Mouse (Mus musculus) hindbrain, embryonic 10.5 days (tissue): ENCODE measurements around the gene Zscan5b. TPM values are rescaled to one million over a fixed set of nuclear protein-coding genes. Genes with fewer than 3 reads are reported as not detected.
A peak's percentile ranks its signal among the peaks of the same experiment; 100 is the strongest.
"Not testable (repeated sequence)": the region's sequence is repeated elsewhere in the genome, so short reads cannot be mapped to it uniquely, and the experiment has no call there.

ENCODE experiments used
- DNase-seq: peaks from one replicate; pipeline ENCODE4 v3.0.0-alpha.2; 2017; ENCODE audit warnings: low spot score
- H3K27ac ChIP-seq: fragments of 300-500 bp; sonication (generic); 2 replicates; pipeline ENCODE4 v1.5.1; 2016; ENCODE audit warnings: mild to moderate bottlenecking, moderate library complexity
- H3K27me3 ChIP-seq: fragments of 300-500 bp; sonication (generic); 2 replicates; pipeline ENCODE4 v1.6.1; 2016; ENCODE audit warnings: mild to moderate bottlenecking; ENCODE audit not compliant: poor library complexity, insufficient read depth, severe bottlenecking
- H3K36me3 ChIP-seq: fragments of 300-500 bp; sonication (generic); 2 replicates; pipeline ENCODE4 v1.6.1; 2016; ENCODE audit warnings: mild to moderate bottlenecking, moderate library complexity
- H3K4me1 ChIP-seq: fragments of 300-500 bp; sonication (generic); replicated peaks from 2 replicates; pipeline ENCODE4 v1.6.1; 2016; ENCODE audit warnings: mild to moderate bottlenecking
- H3K4me3 ChIP-seq: fragments of 300-500 bp; sonication (generic); 2 replicates; pipeline ENCODE4 v1.5.1; 2016; ENCODE audit warnings: mild to moderate bottlenecking, moderate library complexity
- H3K9me3 ChIP-seq: fragments of 300-500 bp; sonication (generic); 2 replicates; pipeline ENCODE4 v1.6.1; 2016; ENCODE audit warnings: mild to moderate bottlenecking, moderate library complexity
- WGBS: fragments of 180-500 bp; shearing (Covaris S2); methylation state at CpG from one replicate; pipeline ENCODE4 v1.1.7; 2016; 5-methylcytosine and 5-hydroxymethylcytosine counted together
- polyA plus RNA-seq: library from polyadenylated mRNA; unstranded; fragments of >200 nt; fragmentation: Nextera tagmentation; extraction: Ambion mirVana; gene quantifications from 2 replicates; pipeline ENCODE4 v1.2.1, GENCODE M21; 2016

The Zscan5b gene
- polyA plus RNA-seq, 1 experiment from 2014 or later, result not detected

- no peaks in the 10 kb centered on the region for H3K27me3 ChIP-seq
- no peak overlapping the region for H3K27ac ChIP-seq
- H3K4me1 ChIP-seq, result no peaks in the 10 kb centered on the region
- H3K9me3 ChIP-seq, result peaks cover 18% of the 10 kb centered on the region; the same call in 1 of the 2 replicates
- DNase-seq, result no peak
- no peak overlapping the region for H3K4me3 ChIP-seq
- H3K36me3 ChIP-seq, result no peaks in the 10 kb centered on the region
- 88% methylated on average over 4 of the region's 4 CpGs for WGBS
Observed at GRCm38 (mm10) chr7:6257386-6257785, 35.3 kb downstream of the Zscan5b start.

GRCm38 (mm10) chr7:6258232-6259220, 36.4 kb downstream of the Zscan5b start:
- no peak overlapping the region for H3K4me3 ChIP-seq
- no peak overlapping the region for H3K27ac ChIP-seq
- WGBS, result 33% methylated on average over 16 of the region's 16 CpGs
- H3K36me3 ChIP-seq, result no peaks in the 10 kb centered on the region
- H3K9me3 ChIP-seq, result peaks cover 10% of the 10 kb centered on the region; the same call in 1 of the 2 replicates
- DNase-seq, result no peak
- no peaks in the 10 kb centered on the region for H3K4me1 ChIP-seq
- no peaks in the 10 kb centered on the region for H3K27me3 ChIP-seq

GRCm38 (mm10) chr7:6260004-6260403, 37.9 kb downstream of the Zscan5b start:
- DNase-seq, H3K27ac ChIP-seq, H3K4me3 ChIP-seq, H3K36me3 ChIP-seq, H3K9me3 ChIP-seq, H3K27me3 ChIP-seq, H3K4me1 ChIP-seq: not testable (repeated sequence)
- 40% methylated on average over 2 of the region's 2 CpGs for WGBS

GRCm38 (mm10) chr7:6262120-6262519, 40.0 kb downstream of the Zscan5b start:
- DNase-seq, result no peak
- H3K27me3 ChIP-seq, result no peaks in the 10 kb centered on the region
- H3K4me3 ChIP-seq, result no peak overlapping the region
- peaks cover 3% of the 10 kb centered on the region; the same call in 1 of the 2 replicates for H3K9me3 ChIP-seq
- 84% methylated on average over 3 of the region's 3 CpGs for WGBS
- H3K4me1 ChIP-seq, result no peaks in the 10 kb centered on the region
- no peak overlapping the region for H3K27ac ChIP-seq
- H3K36me3 ChIP-seq, result no peaks in the 10 kb centered on the region

- H3K36me3 ChIP-seq, result no peaks in the 10 kb centered on the region
- no peak for DNase-seq
- WGBS, result 84% methylated on average over 4 of the region's 4 CpGs
- H3K4me3 ChIP-seq, result no peak overlapping the region
- H3K27me3 ChIP-seq, result no peaks in the 10 kb centered on the region
- no peak overlapping the region for H3K27ac ChIP-seq
- H3K9me3 ChIP-seq, result peaks cover 3% of the 10 kb centered on the region; the same call in 1 of the 2 replicates
- no peaks in the 10 kb centered on the region for H3K4me1 ChIP-seq
Observed at GRCm38 (mm10) chr7:6262984-6263383, 40.9 kb downstream of the Zscan5b start.

GRCm38 (mm10) chr7:6265695-6266094, 43.6 kb downstream of the Zscan5b start:
- 63% methylated on average over 8 of the region's 8 CpGs for WGBS

GRCm38 (mm10) chr7:6277906-6278305, 55.8 kb downstream of the Zscan5b start:
- H3K36me3 ChIP-seq, result no peaks in the 10 kb centered on the region
- 68% methylated on average over 3 of the region's 3 CpGs for WGBS

More at GRCm38 (mm10) chr7:6265695-6266094, 43.6 kb downstream of the Zscan5b start:
- H3K27me3 ChIP-seq, result no peaks in the 10 kb centered on the region
- no peaks in the 10 kb centered on the region for H3K36me3 ChIP-seq
- no peak overlapping the region for H3K4me3 ChIP-seq
- DNase-seq, result peak; percentile 23
- H3K9me3 ChIP-seq, result peaks cover 3% of the 10 kb centered on the region; the same call in 1 of the 2 replicates
- H3K27ac ChIP-seq, result no peak overlapping the region
- H3K4me1 ChIP-seq, result no peaks in the 10 kb centered on the region

GRCm38 (mm10) chr7:6282749-6283148, 60.7 kb downstream of the Zscan5b start:
- peak; percentile 67 for DNase-seq
- 3% methylated on average over 1 of the region's 1 CpGs for WGBS
- peak overlapping the region; percentile 91 for H3K27ac ChIP-seq
- peaks cover 18% of the 10 kb centered on the region for H3K4me1 ChIP-seq
- H3K4me3 ChIP-seq, result peak overlapping the region; percentile 61
- no peaks in the 10 kb centered on the region for H3K36me3 ChIP-seq
- H3K9me3 ChIP-seq, result peaks cover 6% of the 10 kb centered on the region; the same call in 1 of the 2 replicates
- no peaks in the 10 kb centered on the region for H3K27me3 ChIP-seq

More at GRCm38 (mm10) chr7:6277906-6278305, 55.8 kb downstream of the Zscan5b start:
- Histone ChIP-seq H3K4me3 (no peak overlapping the region), H3K4me1 (no peaks in the 10 kb centered on the region), H3K27ac (no peak overlapping the region), H3K27me3 (no peaks in the 10 kb centered on the region), H3K9me3 (0 out of 2 replicates have a peak, but pooled peaks cover 2% of the 10 kb centered on the region)
- DNase-seq, result no peak

GRCm38 (mm10) chr7:6283451-6284075, 61.5 kb downstream of the Zscan5b start:
- H3K36me3 ChIP-seq, result no peaks in the 10 kb centered on the region
- H3K4me1 ChIP-seq, result peaks cover 24% of the 10 kb centered on the region
- whole genome bisulfite sequencing, result under 1% methylated on average over 23 of the region's 23 CpGs
- H3K27me3 ChIP-seq, result no peaks in the 10 kb centered on the region
- H3K9me3 ChIP-seq, result peaks cover 6% of the 10 kb centered on the region; the same call in 1 of the 2 replicates
- H3K4me3 ChIP-seq, result peak overlapping the region; percentile 61
- H3K27ac ChIP-seq, result peak overlapping the region; percentile 91
- DNase-seq, result peak; percentile 86

GRCm38 (mm10) chr7:6284442-6285012, 62.4 kb downstream of the Zscan5b start:
- no peak for DNase-seq
- WGBS, result 86% methylated on average over 4 of the region's 4 CpGs
- Histone ChIP-seq H3K27ac (no peak overlapping the region), H3K4me1 (peaks cover 26% of the 10 kb centered on the region), H3K4me3 (no peak overlapping the region), H3K27me3 (no peaks in the 10 kb centered on the region), H3K36me3 (no peaks in the 10 kb centered on the region), H3K9me3 (peaks cover 4% of the 10 kb centered on the region; the same call in 1 of the 2 replicates)

- peak overlapping the region; percentile 59 for H3K4me3 ChIP-seq
- peaks cover 26% of the 10 kb centered on the region for H3K4me1 ChIP-seq
- H3K27ac ChIP-seq, result no peak overlapping the region
- DNase-seq, result no peak
- 0 out of 2 replicates have a peak, but pooled peaks cover under 1% of the 10 kb centered on the region for H3K36me3 ChIP-seq
- no peaks in the 10 kb centered on the region for H3K27me3 ChIP-seq
- peaks cover 4% of the 10 kb centered on the region; the same call in 1 of the 2 replicates for H3K9me3 ChIP-seq
- WGBS, result 88% methylated on average over 6 of the region's 6 CpGs
Observed at GRCm38 (mm10) chr7:6285366-6285765, 63.3 kb downstream of the Zscan5b start.
